Mouse (Mus musculus) bone marrow macrophage, adult 2 months (primary cell): ENCODE measurements around the gene Mdc1.

ENCODE experiments used
- CTCF ChIP-seq: IDR thresholded peaks from 2 replicates; pipeline ENCODE4 v1.5.1; 2012; ENCODE audit warnings: low read depth, mild to moderate bottlenecking, low read length, moderate library complexity
- POLR2A ChIP-seq: IDR thresholded peaks from 2 replicates; pipeline ENCODE4 v1.6.1; 2012; ENCODE audit warnings: mild to moderate bottlenecking, low read depth, low read length, borderline replicate concordance

DNA sequence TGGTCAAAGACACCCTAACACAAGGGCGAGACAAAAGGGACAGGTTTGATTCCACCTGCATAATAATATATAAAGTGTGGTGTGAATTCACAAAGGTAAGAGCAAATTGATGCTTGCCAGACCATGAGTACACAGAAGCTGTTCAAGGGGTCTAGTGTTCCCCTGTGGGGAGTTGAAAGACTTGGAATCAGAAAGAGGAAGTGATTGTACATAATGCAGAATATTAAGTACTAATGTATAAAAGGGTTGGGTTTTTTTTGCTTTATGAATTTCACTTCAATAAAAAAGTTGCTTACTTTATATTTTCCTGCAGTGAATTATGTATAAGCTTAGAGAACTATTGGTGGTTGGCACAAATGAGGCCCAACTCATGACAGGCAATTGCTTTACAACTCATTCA, 18.1 kb downstream of the Mdc1 start:
- no peak for TF ChIP-seq POLR2A
- no peak for TF ChIP-seq CTCF
